17 mouse cellular contexts compared by ENCODE assay signal in the genomic region with DNA sequence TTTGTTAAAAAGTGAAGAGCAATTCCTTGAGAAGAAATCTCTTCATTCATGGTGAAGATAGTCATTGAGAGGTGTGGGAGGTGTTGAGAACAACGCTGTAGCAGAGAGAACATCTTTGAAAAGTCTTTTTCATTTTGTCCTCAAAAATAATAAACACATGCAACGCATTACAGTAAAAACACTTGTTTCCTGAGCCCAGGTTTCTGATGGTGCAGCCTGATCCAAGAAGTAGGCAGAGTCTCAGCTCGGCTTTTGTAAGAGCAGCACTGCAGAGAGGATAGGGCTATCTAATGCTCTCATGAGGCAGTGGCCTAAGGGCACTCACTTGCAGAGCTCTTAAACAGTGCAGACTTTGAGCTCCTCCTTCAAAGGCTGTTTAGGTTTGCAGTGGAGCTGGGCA.
A peak's percentile ranks its signal among the peaks of the same experiment; 100 is the strongest.
DNase-seq lines count a peak whose midpoint lies in the region; ATAC-seq lines count a peak whose summit lies in the region.
"Had no signal": no experiment of that assay in that cellular context is flagged by ENCODE, and none has a peak within 500 bp of the region (broad histone marks: within the 10 kb centered on the region; RNA-seq: fewer than 3 reads in every experiment).

No protein-coding gene starts in this region.

- no peak for DNase-seq in frontal cortex, postnatal 10 days (ENCODE audit: low spot score in 2 of 2)
- DNase-seq in right cerebral cortex, adult 18-20 months = peak; percentile 17
- no peak for DNase-seq in right cerebral cortex, postnatal 36 days (ENCODE audit: low spot score in 2 of 2)
- peak; percentile 39 for DNase-seq in telencephalon, adult 2 months (ENCODE audit: low read depth, low spot score)
- DNase-seq in kidney, postnatal 36 days = no peak
- DNase-seq: adrenal gland, adult 2 months; adrenal gland, postnatal 10 days; adrenal gland, postnatal 25 days; cerebellum, adult 11-12 months; cerebellum, adult 2 months; cerebellum, adult 9-10 months; cerebellum, postnatal 10 days; cerebellum, postnatal 25 days; embryo, embryonic 11 days had no signal

- ATAC-seq in frontal cortex, adult (ENCODE audit: low TSS enrichment) = peak; percentile 82
- ATAC-seq: forebrain, embryonic 14.5 days; forebrain, embryonic 16.5 days had no signal

Comparison
In these comparisons a context has a peak if more than half of its experiments do, and no peak if none do; other contexts are left out.
1. DNase-seq: peak in right cerebral cortex, adult 18-20 months (single experiment) and telencephalon, adult 2 months (single experiment); none in frontal cortex, postnatal 10 days (0 of 2), right cerebral cortex, postnatal 36 days (0 of 2) and kidney, postnatal 36 days (0 of 2).